Mouse (Mus musculus): ENCODE results near the gene Dock4. TPM values are rescaled to one million over a fixed set of nuclear protein-coding genes. Genes with fewer than 3 reads are reported as not detected.
A peak's percentile ranks its signal among the peaks of the same experiment; 100 is the strongest.

The Dock4 gene
- polyA plus RNA-seq, 1 experiment from 2014 or later = 31.9 TPM

- Histone ChIP-seq H3K4me2 (replicated peaks) (no peak overlapping the region), H3K4me1 (no peaks in the 10 kb centered on the region), H3K9ac (replicated peaks) (no peak overlapping the region), H3K27me3 (no peaks in the 10 kb centered on the region), H3K27ac (replicated peaks) (no peak overlapping the region), H3K9me3 (no peaks in the 10 kb centered on the region), H3K36me3 (no peaks in the 10 kb centered on the region), H3K4me3 (no peak overlapping the region)
- WGBS = 59% methylated on average over 4 of the region's 4 CpGs
- ATAC-seq (replicated peaks) = peak; percentile 48; the same call in 1 of the 2 replicates
These were observed 252.6 kb downstream of the Dock4 start for GRCm38 (mm10) chr12:40698330-40698729.

- ATAC-seq (replicated peaks) = no peak
- WGBS = 83% methylated on average over 5 of the region's 5 CpGs
- H3K4me1 ChIP-seq = no peaks in the 10 kb centered on the region
- H3K4me2 ChIP-seq (replicated peaks) = no peak overlapping the region
- no peak overlapping the region for H3K4me3 ChIP-seq
- H3K27me3 ChIP-seq = no peaks in the 10 kb centered on the region
- H3K9ac ChIP-seq (replicated peaks) = no peak overlapping the region
- no peak overlapping the region for H3K27ac ChIP-seq (replicated peaks)
- H3K36me3 ChIP-seq = no peaks in the 10 kb centered on the region; the same call in 1 of the 2 replicates
- H3K9me3 ChIP-seq = no peaks in the 10 kb centered on the region
These were observed 256.6 kb downstream of the Dock4 start for GRCm38 (mm10) chr12:40702233-40702792.

GRCm38 (mm10) chr12:40704296-40704695 lies 258.5 kb downstream of the Dock4 start:
- Histone ChIP-seq H3K36me3 (no peaks in the 10 kb centered on the region; the same call in 1 of the 2 replicates), H3K27me3 (no peaks in the 10 kb centered on the region), H3K9me3 (no peaks in the 10 kb centered on the region), H3K4me1 (no peaks in the 10 kb centered on the region), H3K4me2 (replicated peaks) (no peak overlapping the region), H3K4me3 (no peak overlapping the region), H3K9ac (replicated peaks) (no peak overlapping the region), H3K27ac (replicated peaks) (no peak overlapping the region)
- ATAC-seq (replicated peaks) = no peak
- WGBS = 31% methylated on average over 5 of the region's 5 CpGs

- Histone ChIP-seq H3K4me1 (no peaks in the 10 kb centered on the region), H3K27ac (replicated peaks) (no peak overlapping the region), H3K4me3 (no peak overlapping the region), H3K9ac (replicated peaks) (no peak overlapping the region), H3K36me3 (no peaks in the 10 kb centered on the region; the same call in 1 of the 2 replicates), H3K9me3 (no peaks in the 10 kb centered on the region), H3K4me2 (replicated peaks) (no peak overlapping the region), H3K27me3 (no peaks in the 10 kb centered on the region)
- no peak for ATAC-seq (replicated peaks)
- 91% methylated on average over 1 of the region's 1 CpGs for WGBS
These were observed 261.4 kb downstream of the Dock4 start for GRCm38 (mm10) chr12:40707108-40707507.

- ATAC-seq (replicated peaks) = no peak
- peaks cover 2% of the 10 kb centered on the region; the same call in 1 of the 2 replicates for H3K4me1 ChIP-seq
- 84% methylated on average over 2 of the region's 2 CpGs for WGBS
These were observed 263.3 kb downstream of the Dock4 start for GRCm38 (mm10) chr12:40709094-40709493.

GRCm38 (mm10) chr12:40712235-40712634 lies 266.5 kb downstream of the Dock4 start:
- Histone ChIP-seq H3K9ac (replicated peaks) (no peak overlapping the region), H3K4me2 (replicated peaks) (no peak overlapping the region), H3K27ac (replicated peaks) (no peak overlapping the region), H3K9me3 (no peaks in the 10 kb centered on the region), H3K4me1 (peaks cover 5% of the 10 kb centered on the region; the same call in 1 of the 2 replicates), H3K27me3 (no peaks in the 10 kb centered on the region), H3K4me3 (no peak overlapping the region), H3K36me3 (no peaks in the 10 kb centered on the region)
- 89% methylated on average over 3 of the region's 3 CpGs for WGBS
- no peak for ATAC-seq (replicated peaks)

More at GRCm38 (mm10) chr12:40709094-40709493, 263.3 kb downstream of the Dock4 start:
- Histone ChIP-seq H3K4me3 (no peak overlapping the region), H3K9me3 (no peaks in the 10 kb centered on the region), H3K27me3 (no peaks in the 10 kb centered on the region), H3K27ac (replicated peaks) (no peak overlapping the region), H3K9ac (replicated peaks) (no peak overlapping the region), H3K36me3 (no peaks in the 10 kb centered on the region), H3K4me2 (replicated peaks) (no peak overlapping the region)

- peak; percentile 35; the same call in 1 of the 2 replicates for ATAC-seq (replicated peaks)
- Histone ChIP-seq H3K4me1 (peaks cover 5% of the 10 kb centered on the region; the same call in 1 of the 2 replicates), H3K27me3 (no peaks in the 10 kb centered on the region), H3K9ac (replicated peaks) (no peak overlapping the region), H3K4me2 (replicated peaks) (no peak overlapping the region), H3K4me3 (no peak overlapping the region), H3K27ac (replicated peaks) (peak overlapping the region; percentile 43; the same call in 1 of the 2 replicates), H3K9me3 (no peaks in the 10 kb centered on the region), H3K36me3 (no peaks in the 10 kb centered on the region)
- 27% methylated on average over 5 of the region's 5 CpGs for WGBS
These were observed 268.5 kb downstream of the Dock4 start for GRCm38 (mm10) chr12:40714288-40714687.

GRCm38 (mm10) chr12:40715174-40715573 lies 269.4 kb downstream of the Dock4 start:
- Histone ChIP-seq H3K36me3 (no peaks in the 10 kb centered on the region), H3K27me3 (no peaks in the 10 kb centered on the region), H3K27ac (replicated peaks) (no peak overlapping the region), H3K9me3 (no peaks in the 10 kb centered on the region), H3K4me1 (peaks cover 5% of the 10 kb centered on the region; the same call in 1 of the 2 replicates), H3K9ac (replicated peaks) (no peak overlapping the region), H3K4me3 (no peak overlapping the region), H3K4me2 (replicated peaks) (no peak overlapping the region)
- ATAC-seq (replicated peaks) = no peak
- WGBS = 87% methylated on average over 2 of the region's 2 CpGs

GRCm38 (mm10) chr12:40728373-40728772 lies 282.6 kb downstream of the Dock4 start:
- WGBS = 87% methylated on average over 2 of the region's 2 CpGs

GRCm38 (mm10) chr12:40730756-40731155 lies 285.0 kb downstream of the Dock4 start:
- H3K27me3 ChIP-seq = no peaks in the 10 kb centered on the region
- no peaks in the 10 kb centered on the region for H3K4me1 ChIP-seq
- H3K9me3 ChIP-seq = no peaks in the 10 kb centered on the region
- no peak overlapping the region for H3K4me2 ChIP-seq (replicated peaks)
- no peak for ATAC-seq (replicated peaks)
- WGBS = 74% methylated on average over 3 of the region's 3 CpGs
- no peak overlapping the region for H3K4me3 ChIP-seq
- H3K27ac ChIP-seq (replicated peaks) = no peak overlapping the region
- H3K9ac ChIP-seq (replicated peaks) = no peak overlapping the region
- no peaks in the 10 kb centered on the region for H3K36me3 ChIP-seq

More at GRCm38 (mm10) chr12:40728373-40728772, 282.6 kb downstream of the Dock4 start:
- Histone ChIP-seq H3K9me3 (no peaks in the 10 kb centered on the region), H3K4me3 (no peak overlapping the region), H3K36me3 (no peaks in the 10 kb centered on the region), H3K4me1 (no peaks in the 10 kb centered on the region), H3K27me3 (no peaks in the 10 kb centered on the region), H3K9ac (replicated peaks) (no peak overlapping the region), H3K27ac (replicated peaks) (no peak overlapping the region), H3K4me2 (replicated peaks) (no peak overlapping the region)
- no peak for ATAC-seq (replicated peaks)

GRCm38 (mm10) chr12:40745501-40745900 lies 299.7 kb downstream of the Dock4 start:
- no peaks in the 10 kb centered on the region for H3K9me3 ChIP-seq
- H3K4me2 ChIP-seq (replicated peaks) = no peak overlapping the region
- H3K4me1 ChIP-seq = no peaks in the 10 kb centered on the region
- H3K27ac ChIP-seq (replicated peaks) = no peak overlapping the region
- no peak overlapping the region for H3K9ac ChIP-seq (replicated peaks)
- no peaks in the 10 kb centered on the region for H3K27me3 ChIP-seq
- WGBS = 72% methylated on average over 7 of the region's 7 CpGs
- no peak for ATAC-seq (replicated peaks)
- H3K4me3 ChIP-seq = no peak overlapping the region
- H3K36me3 ChIP-seq = peaks cover 2% of the 10 kb centered on the region; the same call in 1 of the 2 replicates

GRCm38 (mm10) chr12:40746081-40746480 lies 300.3 kb downstream of the Dock4 start:
- no peak for ATAC-seq (replicated peaks)
- H3K27me3 ChIP-seq = no peaks in the 10 kb centered on the region

GRCm38 (mm10) chr12:40759281-40759680 lies 313.5 kb downstream of the Dock4 start:
- H3K27ac ChIP-seq (replicated peaks) = no peak overlapping the region
- no peaks in the 10 kb centered on the region for H3K27me3 ChIP-seq
- H3K9me3 ChIP-seq = no peaks in the 10 kb centered on the region
- no peaks in the 10 kb centered on the region for H3K4me1 ChIP-seq
- H3K36me3 ChIP-seq = no peaks in the 10 kb centered on the region
- no peak for ATAC-seq (replicated peaks)
- no peak overlapping the region for H3K4me2 ChIP-seq (replicated peaks)
- 96% methylated on average over 2 of the region's 2 CpGs for WGBS
- no peak overlapping the region for H3K9ac ChIP-seq (replicated peaks)
- no peak overlapping the region for H3K4me3 ChIP-seq

More at GRCm38 (mm10) chr12:40746081-40746480, 300.3 kb downstream of the Dock4 start:
- Histone ChIP-seq H3K36me3 (peaks cover 2% of the 10 kb centered on the region; the same call in 1 of the 2 replicates), H3K27ac (replicated peaks) (no peak overlapping the region), H3K4me2 (replicated peaks) (no peak overlapping the region), H3K4me1 (no peaks in the 10 kb centered on the region), H3K9ac (replicated peaks) (no peak overlapping the region), H3K4me3 (no peak overlapping the region), H3K9me3 (no peaks in the 10 kb centered on the region)
- WGBS = 71% methylated on average over 3 of the region's 3 CpGs
